Mouse (Mus musculus) spleen, adult 2 months (tissue): ENCODE measurements around the gene Skor1.

Experiments
- CTCF ChIP-seq: fragments of 200-500 bp; IDR thresholded peaks from 2 replicates; pipeline ENCODE4 v1.5.1; 2011; ENCODE audit warnings: mild to moderate bottlenecking, inconsistent platforms; ENCODE audit not compliant: insufficient read depth, insufficient read length, insufficient replicate concordance; ENCODE audit errors: extremely low read depth
- POLR2A ChIP-seq: fragments of 200-500 bp; IDR thresholded peaks from 2 replicates; pipeline ENCODE4 v1.6.1; 2011; ENCODE audit warnings: low read depth, low read length, inconsistent platforms

GRCm38 (mm10) chr9:63108580-63108979 lies 40.2 kb downstream of the Skor1 start:
- TF ChIP-seq CTCF (no peak), POLR2A (no peak)
